Mouse (Mus musculus) erythroblast, embryonic 14.5 days (primary cell): ENCODE data around the gene Hoxa2.

Experiments used
- GATA1 ChIP-seq: IDR thresholded peaks from 2 replicates; pipeline ENCODE4 v1.6.1; 2012; ENCODE audit warnings: low read length, inconsistent platforms, mixed read lengths
- TAL1 ChIP-seq: IDR thresholded peaks from 3 replicates; pipeline ENCODE4 v1.6.1; 2012; ENCODE audit warnings: low read length, inconsistent platforms, mixed read lengths

- TF ChIP-seq TAL1 (no peak), GATA1 (no peak)
Observed at GRCm38 (mm10) chr6:52183311-52184080, 18.9 kb upstream of the Hoxa2 start.
